In genomic region chr3:94582944-94583343, GRCm38 (mm10) we compare ENCODE assay signal across 8 mouse cellular contexts. TPM values are rescaled to one million over a fixed set of nuclear protein-coding genes. Genes with fewer than 3 reads are reported as not detected.
DNase-seq lines count a peak whose midpoint lies in the region; ATAC-seq and TF ChIP-seq lines count a peak whose summit lies in the region.

No protein-coding gene starts in this region.

- no peak for DNase-seq in midbrain, embryonic 10.5 days (ENCODE audit: low spot score)
- DNase-seq in midbrain, embryonic 14.5 days: no peak
- DNase-seq in liver, embryonic 13.5 days: no peak
- no peak for DNase-seq in stomach, postnatal 0 days (ENCODE audit: low spot score)
- DNase-seq in right cerebral cortex, postnatal 14 days: no peak
- DNase-seq in thymus, adult 2 months: no peak

- no peaks in the 10 kb centered on the region for H3K9me3 ChIP-seq in forebrain, embryonic 16.5 days (ENCODE audit: control insufficient read depth, low read length)
- no peaks in the 10 kb centered on the region for H3K9me3 ChIP-seq in forebrain, embryonic 15.5 days
- no peaks in the 10 kb centered on the region for H3K9me3 ChIP-seq in midbrain, embryonic 10.5 days (replicated peaks)
- H3K9me3 ChIP-seq in midbrain, embryonic 14.5 days (ENCODE audit: control insufficient read depth, low read length): no peaks in the 10 kb centered on the region
- no peaks in the 10 kb centered on the region for H3K9me3 ChIP-seq in liver, embryonic 13.5 days (replicated peaks)
- H3K9me3 ChIP-seq in stomach, postnatal 0 days (ENCODE audit: control insufficient read depth, low read length): no peaks in the 10 kb centered on the region

- no peak overlapping the region for H3K27ac ChIP-seq in forebrain, embryonic 16.5 days (ENCODE audit: low read length)
- H3K27ac ChIP-seq in forebrain, embryonic 15.5 days (replicated peaks): no peak overlapping the region
- no peak overlapping the region; the same call in 1 of the 2 replicates for H3K27ac ChIP-seq in midbrain, embryonic 10.5 days (replicated peaks)
- no peak overlapping the region for H3K27ac ChIP-seq in midbrain, embryonic 14.5 days (replicated peaks; ENCODE audit: low read depth, low read length)
- H3K27ac ChIP-seq in liver, embryonic 13.5 days: no peak overlapping the region
- no peak overlapping the region for H3K27ac ChIP-seq in stomach, postnatal 0 days (replicated peaks)
- no peak overlapping the region for H3K27ac ChIP-seq in thymus, adult 2 months (ENCODE audit: control insufficient read depth, insufficient read depth, low read length)

- no peak for TF ChIP-seq EP300 in stomach, postnatal 0 days (optimal IDR thresholded peaks at IDR 0.05)

- 69% methylated on average over 7 of the region's 7 CpGs for WGBS in forebrain, embryonic 16.5 days
- WGBS in forebrain, embryonic 15.5 days: 74% methylated on average over 7 of the region's 7 CpGs
- WGBS in midbrain, embryonic 10.5 days: 70% methylated on average over 7 of the region's 7 CpGs
- 71% methylated on average over 7 of the region's 7 CpGs for WGBS in midbrain, embryonic 14.5 days
- WGBS in liver, embryonic 13.5 days (ENCODE audit: insufficient replicate concordance): 58% methylated on average over 7 of the region's 7 CpGs
- WGBS in stomach, postnatal 0 days: 65% methylated on average over 7 of the region's 7 CpGs
- 74% methylated on average over 7 of the region's 7 CpGs for WGBS in thymus, adult 2 months

- no peaks in the 10 kb centered on the region for H3K27me3 ChIP-seq in forebrain, embryonic 16.5 days (replicated peaks; ENCODE audit: control insufficient read depth, insufficient read depth, low read length)
- no peaks in the 10 kb centered on the region for H3K27me3 ChIP-seq in forebrain, embryonic 15.5 days
- no peaks in the 10 kb centered on the region for H3K27me3 ChIP-seq in midbrain, embryonic 10.5 days (ENCODE audit: low read depth, poor library complexity, severe bottlenecking)
- no peaks in the 10 kb centered on the region for H3K27me3 ChIP-seq in midbrain, embryonic 14.5 days (ENCODE audit: control insufficient read depth, insufficient read depth, low read length)
- H3K27me3 ChIP-seq in liver, embryonic 13.5 days: no peaks in the 10 kb centered on the region
- no peaks in the 10 kb centered on the region for H3K27me3 ChIP-seq in stomach, postnatal 0 days (ENCODE audit: control insufficient read depth, insufficient read depth, low read length)
- no peaks in the 10 kb centered on the region for H3K27me3 ChIP-seq in thymus, adult 2 months (ENCODE audit: control insufficient read depth, insufficient read depth, low read length)

- no peak for TF ChIP-seq POLR2A in thymus, adult 2 months (IDR thresholded peaks at IDR 0.05; ENCODE audit: control insufficient read depth, extremely low read depth, insufficient read depth, low read length, poor library complexity)

- no peak overlapping the region; the same call in 1 of the 2 replicates for H3K9ac ChIP-seq in forebrain, embryonic 16.5 days (replicated peaks; ENCODE audit: low read depth, low read length)
- H3K9ac ChIP-seq in forebrain, embryonic 15.5 days (replicated peaks): no peak overlapping the region
- H3K9ac ChIP-seq in midbrain, embryonic 14.5 days (replicated peaks; ENCODE audit: low read length): no peak overlapping the region
- H3K9ac ChIP-seq in liver, embryonic 13.5 days: no peak overlapping the region
- H3K9ac ChIP-seq in stomach, postnatal 0 days (ENCODE audit: low read length): no peak overlapping the region

- no peak for TF ChIP-seq CTCF in stomach, postnatal 0 days (IDR thresholded peaks at IDR 0.05; ENCODE audit: low read depth)
- no peak for TF ChIP-seq CTCF in thymus, adult 2 months (IDR thresholded peaks at IDR 0.05; ENCODE audit: borderline replicate concordance, control insufficient read depth, extremely low read depth, insufficient read depth, low read length, poor library complexity)

- H3K4me1 ChIP-seq in forebrain, embryonic 16.5 days (replicated peaks; ENCODE audit: control insufficient read depth, insufficient read depth, low read length): peaks cover 23% of the 10 kb centered on the region
- peaks cover 31% of the 10 kb centered on the region for H3K4me1 ChIP-seq in forebrain, embryonic 15.5 days
- H3K4me1 ChIP-seq in midbrain, embryonic 10.5 days: peaks cover 33% of the 10 kb centered on the region
- H3K4me1 ChIP-seq in midbrain, embryonic 14.5 days (ENCODE audit: control insufficient read depth, insufficient read depth, low read length): peaks cover 25% of the 10 kb centered on the region
- H3K4me1 ChIP-seq in liver, embryonic 13.5 days (replicated peaks): peaks cover 28% of the 10 kb centered on the region
- H3K4me1 ChIP-seq in stomach, postnatal 0 days (replicated peaks; ENCODE audit: control insufficient read depth, insufficient read depth): peaks cover 2% of the 10 kb centered on the region; the same call in 1 of the 2 replicates
- H3K4me1 ChIP-seq in thymus, adult 2 months (replicated peaks; ENCODE audit: control insufficient read depth, insufficient read depth, low read length): peaks cover 10% of the 10 kb centered on the region

- no peak overlapping the region for H3K4me2 ChIP-seq in forebrain, embryonic 16.5 days (ENCODE audit: low read length)
- H3K4me2 ChIP-seq in forebrain, embryonic 15.5 days (replicated peaks): no peak overlapping the region
- no peak overlapping the region for H3K4me2 ChIP-seq in midbrain, embryonic 14.5 days (ENCODE audit: low read length)
- peak overlapping the region; percentile 95 for H3K4me2 ChIP-seq in liver, embryonic 13.5 days
- H3K4me2 ChIP-seq in stomach, postnatal 0 days (replicated peaks; ENCODE audit: low read depth): no peak overlapping the region

- ATAC-seq in forebrain, embryonic 16.5 days: no peak
- ATAC-seq in forebrain, embryonic 15.5 days (replicated peaks): no peak
- no peak for ATAC-seq in midbrain, embryonic 14.5 days (ENCODE audit: low FRiP score, low TSS enrichment)
- ATAC-seq in liver, embryonic 13.5 days (ENCODE audit: low read depth): no peak
- no peak for ATAC-seq in stomach, postnatal 0 days (ENCODE audit: low FRiP score, low TSS enrichment)

- peak overlapping the region; percentile 78; the same call in 1 of the 2 replicates for H3K4me3 ChIP-seq in forebrain, embryonic 16.5 days (replicated peaks; ENCODE audit: low read length)
- H3K4me3 ChIP-seq in forebrain, embryonic 15.5 days: no peak overlapping the region
- peak overlapping the region; percentile 88; the same call in 1 of the 2 replicates for H3K4me3 ChIP-seq in midbrain, embryonic 10.5 days
- H3K4me3 ChIP-seq in midbrain, embryonic 14.5 days (replicated peaks; ENCODE audit: low read depth, low read length): no peak overlapping the region
- peak overlapping the region; percentile 94 for H3K4me3 ChIP-seq in liver, embryonic 13.5 days (replicated peaks)
- peak overlapping the region; percentile 82; the same call in 1 of the 2 replicates for H3K4me3 ChIP-seq in stomach, postnatal 0 days (ENCODE audit: low read depth, low read length)
- no peak overlapping the region for H3K4me3 ChIP-seq in thymus, adult 2 months (ENCODE audit: control insufficient read depth, insufficient read depth, low read length)

- H3K36me3 ChIP-seq in forebrain, embryonic 16.5 days (ENCODE audit: control insufficient read depth, insufficient read depth): no peaks in the 10 kb centered on the region
- H3K36me3 ChIP-seq in forebrain, embryonic 15.5 days: no peaks in the 10 kb centered on the region
- H3K36me3 ChIP-seq in midbrain, embryonic 10.5 days: no peaks in the 10 kb centered on the region
- no peaks in the 10 kb centered on the region for H3K36me3 ChIP-seq in midbrain, embryonic 14.5 days (ENCODE audit: control insufficient read depth, insufficient read depth, low read length)
- H3K36me3 ChIP-seq in liver, embryonic 13.5 days: no peaks in the 10 kb centered on the region
- no peaks in the 10 kb centered on the region for H3K36me3 ChIP-seq in stomach, postnatal 0 days (ENCODE audit: control insufficient read depth, insufficient read depth, low read length)
- no peaks in the 10 kb centered on the region for H3K36me3 ChIP-seq in thymus, adult 2 months (ENCODE audit: control insufficient read depth, insufficient read depth, low read length)

RNA-seq across cellular contexts. Expression of gene Snx27, which starts 0.4 kb away (rescaled TPM):
- polyA plus RNA-seq in forebrain, embryonic 16.5 days (2015; fragmentation: Nextera tagmentation; extraction: Ambion mirVana): 85.2 and 92.5 TPM in 2 replicates
- polyA plus RNA-seq in forebrain, embryonic 15.5 days (2015; fragmentation: Nextera tagmentation; extraction: Ambion mirVana): 81.1 and 86.6 TPM in 2 replicates
- 44.8 and 48.6 TPM in 2 replicates for polyA plus RNA-seq in midbrain, embryonic 10.5 days (2016; fragmentation: Nextera tagmentation; extraction: Ambion mirVana)
- 66.8 and 71.0 TPM in 2 replicates for polyA plus RNA-seq in midbrain, embryonic 14.5 days (2014; fragmentation: Nextera tagmentation; extraction: Ambion mirVana)
- 17.1 and 18.7 TPM in 2 replicates for polyA plus RNA-seq in liver, embryonic 13.5 days (2015; fragmentation: Nextera tagmentation; extraction: Ambion mirVana)
- 17.6 and 20.3 TPM in 2 replicates for polyA plus RNA-seq in stomach, postnatal 0 days (2015; fragmentation: Nextera tagmentation; extraction: Ambion mirVana)
- 13.9 and 15.5 TPM in 2 replicates for polyA plus RNA-seq in thymus, adult 2 months (2012; rRNA removed)

RNA-seq across cellular contexts. Expression of gene Gm10972, which starts 60.0 kb away (rescaled TPM):
- polyA plus RNA-seq in forebrain, embryonic 16.5 days (2015; fragmentation: Nextera tagmentation; extraction: Ambion mirVana): not detected in 2 replicates
- polyA plus RNA-seq in forebrain, embryonic 15.5 days (2015; fragmentation: Nextera tagmentation; extraction: Ambion mirVana): not detected in 2 replicates
- not detected in 2 replicates for polyA plus RNA-seq in midbrain, embryonic 10.5 days (2016; fragmentation: Nextera tagmentation; extraction: Ambion mirVana)
- not detected in 2 replicates for polyA plus RNA-seq in midbrain, embryonic 14.5 days (2014; fragmentation: Nextera tagmentation; extraction: Ambion mirVana)
- polyA plus RNA-seq in liver, embryonic 13.5 days (2015; fragmentation: Nextera tagmentation; extraction: Ambion mirVana): not detected in 2 replicates
- not detected in 2 replicates for polyA plus RNA-seq in stomach, postnatal 0 days (2015; fragmentation: Nextera tagmentation; extraction: Ambion mirVana)
- not detected in 2 replicates for polyA plus RNA-seq in thymus, adult 2 months (2012; rRNA removed)

Comparison
In these comparisons a context has a peak if more than half of its experiments do, and no peak if none do; other contexts are left out.
1. H3K4me3 ChIP-seq: peak in forebrain, embryonic 16.5 days (single experiment), midbrain, embryonic 10.5 days (single experiment), liver, embryonic 13.5 days (single experiment) and stomach, postnatal 0 days (single experiment); none in forebrain, embryonic 15.5 days (single experiment), midbrain, embryonic 14.5 days (single experiment) and thymus, adult 2 months (single experiment).